Mouse (Mus musculus) midbrain, embryonic 11.5 days (tissue): ENCODE data around the gene Gm14124. TPM values are rescaled to one million over a fixed set of nuclear protein-coding genes. Genes with fewer than 3 reads are reported as not detected.
"Not testable (repeated sequence)": the region's sequence is repeated elsewhere in the genome, so short reads cannot be mapped to it uniquely, and the experiment has no call there.

Experiments used
- ATAC-seq: fragments of 200-750 bp; cut with Nextera tagmentation; 2 replicates; pipeline ENCODE4 v1.8.0; 2017; ENCODE audit warnings: moderate TSS enrichment, moderate library complexity; ENCODE audit not compliant: low FRiP score
- DNase-seq: peaks from one replicate; pipeline ENCODE4 v3.0.0; 2015; ENCODE audit warnings: low spot score; ENCODE audit errors: missing footprints
- H3K27ac ChIP-seq: fragments of 300-500 bp; sonication (generic); 2 replicates; pipeline ENCODE4 v1.5.1; 2014; ENCODE audit warnings: low read depth, low read length
- H3K27me3 ChIP-seq: fragments of 300-500 bp; sonication (generic); 2 replicates; pipeline ENCODE4 v1.6.1; 2014; ENCODE audit warnings: mild to moderate bottlenecking, low read length, moderate library complexity, mixed read lengths; ENCODE audit not compliant: control insufficient read depth, insufficient read depth
- H3K36me3 ChIP-seq: fragments of 300-500 bp; sonication (generic); 2 replicates; pipeline ENCODE4 v1.6.1; 2014; ENCODE audit warnings: mild to moderate bottlenecking, low read length, moderate library complexity, mixed read lengths; ENCODE audit not compliant: control insufficient read depth, insufficient read depth
- H3K4me1 ChIP-seq: fragments of 300-500 bp; sonication (generic); 2 replicates; pipeline ENCODE4 v1.6.1; 2014; ENCODE audit warnings: low read length; ENCODE audit not compliant: control insufficient read depth, insufficient read depth
- H3K4me2 ChIP-seq: fragments of 300-500 bp; sonication (generic); 2 replicates; pipeline ENCODE4 v1.6.1; 2014; ENCODE audit warnings: mild to moderate bottlenecking, moderate library complexity
- H3K4me3 ChIP-seq: fragments of 300-500 bp; sonication (generic); 2 replicates; pipeline ENCODE4 v1.5.1; 2014; ENCODE audit warnings: low read depth, low read length
- H3K9ac ChIP-seq: fragments of 300-500 bp; sonication (generic); 2 replicates; pipeline ENCODE4 v1.6.1; 2014; ENCODE audit warnings: low read length
- H3K9me3 ChIP-seq: fragments of 300-500 bp; sonication (generic); 2 replicates; pipeline ENCODE4 v1.6.1; 2016; ENCODE audit warnings: low read length; ENCODE audit not compliant: control insufficient read depth
- WGBS: fragments of 180-500 bp; shearing (Covaris S2); extraction: QIAGEN DNeasy Blood & Tissue Kit; methylation state at CpG from one replicate; pipeline ENCODE4 v1.1.7; 2014; 5-methylcytosine and 5-hydroxymethylcytosine counted together
- polyA plus RNA-seq: library from polyadenylated mRNA; unstranded; fragments of >200 nt; fragmentation: Nextera tagmentation; extraction: Ambion mirVana; gene quantifications from 2 replicates; pipeline ENCODE4 v1.2.1, GENCODE M21; 2014

Gm14124 gene
- polyA plus RNA-seq, result not detected in 2 replicates

DNA sequence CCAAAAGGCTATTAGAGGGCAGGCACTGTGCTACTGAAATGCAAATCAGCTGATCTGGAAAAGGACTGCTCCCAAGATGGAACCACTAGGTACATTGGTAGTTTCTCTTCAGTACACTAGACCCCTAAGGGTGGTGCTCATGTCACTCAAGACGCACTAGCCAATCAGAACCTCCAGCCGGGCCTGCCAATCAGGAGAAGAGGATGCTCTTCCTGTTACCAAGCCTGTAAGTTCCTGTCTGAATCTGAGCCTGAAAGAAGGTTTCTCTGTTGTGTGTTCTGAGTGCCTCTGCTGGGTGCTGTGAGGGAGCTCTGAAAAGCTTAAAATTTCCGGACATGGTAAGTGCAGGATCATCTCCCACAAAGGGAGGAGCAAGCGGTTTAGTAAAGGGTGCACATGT, at the start of gene Gm14124:
Gene Gm14124, plus strand, starts transcription at position 227 of the 400 bp plus-strand sequence.
- H3K4me3 ChIP-seq, H3K27ac ChIP-seq, H3K9me3 ChIP-seq, H3K27me3 ChIP-seq, H3K4me1 ChIP-seq, H3K36me3 ChIP-seq, H3K4me2 ChIP-seq, DNase-seq, ATAC-seq, H3K9ac ChIP-seq: not testable (repeated sequence)
- WGBS, result 81% methylated on average over 4 of the region's 4 CpGs

DNA sequence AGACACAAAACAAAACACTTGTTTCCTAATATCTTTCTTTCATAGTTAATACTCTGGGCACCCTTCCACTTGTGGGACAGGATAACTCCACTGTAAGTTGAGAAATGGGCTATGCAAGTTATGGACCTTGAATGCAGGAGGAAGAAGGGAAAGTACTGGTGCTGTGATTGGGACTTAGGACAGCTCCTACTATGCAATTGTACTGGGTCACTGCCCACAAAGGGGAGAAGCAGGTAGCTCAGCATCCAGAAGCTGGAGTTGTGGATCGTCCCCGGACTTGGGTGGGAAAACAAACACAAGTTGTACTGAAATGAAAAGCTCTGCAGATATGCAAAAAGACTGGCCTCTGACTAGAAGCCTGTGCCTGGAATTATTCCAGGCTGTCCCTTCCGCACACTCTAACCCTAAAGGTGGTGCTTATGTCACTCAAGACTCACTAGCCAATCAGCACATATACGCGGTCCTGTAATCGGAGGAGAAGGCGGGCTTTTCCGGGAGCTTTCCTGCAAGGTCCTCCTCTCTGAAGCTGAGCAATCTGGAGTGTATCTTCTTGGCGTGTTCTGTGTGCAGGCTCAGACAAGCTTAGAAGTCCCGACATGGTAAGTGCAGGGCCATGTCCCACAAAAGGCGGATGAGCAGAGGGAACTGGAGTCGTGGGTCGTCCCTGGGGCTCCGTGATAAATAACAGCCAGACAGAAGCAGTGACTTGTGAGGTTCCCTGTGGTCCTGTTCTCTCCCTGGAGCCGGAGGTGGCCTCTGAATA, 39.5 kb upstream of the Gm14124 start, which contains the start of gene Zfp937:
Gene Zfp937, plus strand, starts transcription at position 474 of the 763 bp plus-strand sequence.
- ATAC-seq (peak; percentile 100), DNase-seq (peak; percentile 96)
- not testable (repeated sequence) for H3K36me3 ChIP-seq, H3K4me1 ChIP-seq, H3K27ac ChIP-seq, H3K9me3 ChIP-seq, H3K27me3 ChIP-seq
- peak within 1 kb of the TSS; percentile 34 for H3K4me3 ChIP-seq
- WGBS, result under 1% methylated on average over 15 of the region's 15 CpGs
- H3K4me2 ChIP-seq, result peak within 1 kb of the TSS; percentile 38
- H3K9ac ChIP-seq, result peak within 1 kb of the TSS; percentile 47

DNA sequence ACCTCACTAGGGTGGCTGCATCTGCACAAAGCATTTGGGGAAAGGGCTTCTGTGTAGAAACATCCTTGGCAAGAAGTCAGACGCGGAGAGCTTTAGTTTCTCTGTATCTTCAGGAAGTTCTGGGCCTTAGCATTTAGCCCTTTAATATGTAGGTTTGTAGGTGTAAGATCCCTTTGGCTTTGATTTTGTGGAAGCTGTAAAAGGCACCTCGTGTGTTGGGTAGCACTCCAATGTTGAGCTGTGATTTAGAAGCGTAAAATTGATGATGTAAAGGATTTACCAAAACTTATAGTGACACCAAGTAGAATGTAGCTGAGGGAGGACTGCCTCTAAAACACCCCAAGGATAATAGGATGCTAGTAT, 39.0 kb upstream of the Gm14124 start:
- Histone ChIP-seq H3K4me2 (peak overlapping the region; percentile 38), H3K9ac (peak overlapping the region; percentile 47), H3K4me3 (peak overlapping the region; percentile 34)
- not testable (repeated sequence) for H3K27me3 ChIP-seq, H3K27ac ChIP-seq, H3K36me3 ChIP-seq, ATAC-seq, H3K4me1 ChIP-seq, H3K9me3 ChIP-seq, DNase-seq
- 1% methylated on average over 3 of the region's 4 CpGs for WGBS

DNA sequence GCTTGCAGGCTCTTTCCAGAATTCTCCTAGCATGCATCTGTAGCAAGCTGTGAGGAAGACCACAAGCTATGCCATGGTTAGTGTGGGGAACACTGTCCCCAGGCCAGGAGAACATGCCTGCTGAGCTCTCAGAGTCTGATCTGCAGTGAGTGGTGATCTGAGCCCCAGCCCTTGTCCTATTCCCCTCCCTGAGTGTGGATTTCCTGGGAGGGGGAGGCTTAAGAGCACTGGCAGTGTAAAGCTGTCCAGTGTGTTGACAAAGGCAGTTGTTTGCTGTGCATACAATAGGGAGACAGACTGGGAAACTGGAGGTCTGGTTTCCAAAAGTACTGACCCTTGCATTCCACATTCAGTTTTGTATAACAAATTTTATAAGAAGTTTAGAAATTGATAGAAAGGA, 34.1 kb upstream of the Gm14124 start:
- H3K4me3 ChIP-seq, H3K4me2 ChIP-seq, H3K4me1 ChIP-seq, ATAC-seq, DNase-seq, H3K27ac ChIP-seq, H3K36me3 ChIP-seq, H3K27me3 ChIP-seq, H3K9ac ChIP-seq, H3K9me3 ChIP-seq: not testable (repeated sequence)

DNA sequence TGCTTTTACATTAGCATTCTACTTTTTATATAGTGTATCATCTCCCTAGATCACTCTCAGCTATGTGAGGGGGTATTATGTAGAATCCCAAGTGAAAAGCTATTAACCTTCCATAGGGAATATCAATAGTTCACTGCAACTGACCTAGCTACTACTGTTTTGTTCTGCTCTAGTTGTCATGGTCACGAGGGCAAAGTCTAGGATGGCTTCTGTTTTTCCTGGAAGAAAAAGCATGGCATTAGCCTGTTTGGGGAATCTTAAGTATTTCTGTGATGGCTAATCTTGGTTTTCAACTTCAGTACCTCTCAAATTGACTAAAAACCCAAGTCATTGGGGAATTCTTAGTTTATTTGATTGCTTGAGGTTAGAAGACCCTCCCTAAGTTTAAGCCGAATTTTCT, 14.1 kb upstream of the Gm14124 start:
- Histone ChIP-seq H3K27ac (no peak overlapping the region), H3K4me2 (no peak overlapping the region), H3K36me3 (peaks cover 2% of the 10 kb centered on the region; the same call in 1 of the 2 replicates), H3K4me1 (no peaks in the 10 kb centered on the region), H3K4me3 (no peak overlapping the region), H3K9me3 (peaks cover 18% of the 10 kb centered on the region), H3K9ac (no peak overlapping the region), H3K27me3 (no peaks in the 10 kb centered on the region)
- DNase-seq, result no peak
- ATAC-seq, result no peak
- WGBS, result 92% methylated on average over 2 of the region's 2 CpGs

DNA sequence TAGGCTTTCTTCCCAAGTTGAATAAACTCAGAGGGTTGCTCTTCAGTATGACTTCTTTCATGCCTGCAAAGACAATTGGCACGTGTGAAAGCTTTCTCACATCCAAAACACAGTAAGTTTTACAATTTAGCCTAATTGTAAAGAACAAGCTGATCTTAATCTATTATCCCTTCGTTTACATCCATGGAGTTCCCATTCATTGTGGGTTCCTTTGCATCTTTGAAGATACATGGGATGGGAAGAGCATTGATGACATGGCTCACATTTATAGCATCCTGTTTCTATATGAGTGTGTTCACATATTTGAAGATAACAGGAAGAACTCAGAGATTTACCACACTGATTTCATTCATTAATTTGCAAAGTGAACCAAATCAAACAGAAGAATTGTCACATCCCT, 1.8 kb upstream of the Gm14124 start, which contains the start of gene Gm21994:
Gene Gm21994, minus strand, starts transcription at position 101 of the 400 bp plus-strand sequence.
- H3K4me2 ChIP-seq, H3K4me1 ChIP-seq, DNase-seq, H3K4me3 ChIP-seq, H3K9me3 ChIP-seq, H3K36me3 ChIP-seq, ATAC-seq, H3K27ac ChIP-seq, H3K27me3 ChIP-seq, H3K9ac ChIP-seq: not testable (repeated sequence)
- whole genome bisulfite sequencing, result 63% methylated on average over 2 of the region's 2 CpGs

DNA sequence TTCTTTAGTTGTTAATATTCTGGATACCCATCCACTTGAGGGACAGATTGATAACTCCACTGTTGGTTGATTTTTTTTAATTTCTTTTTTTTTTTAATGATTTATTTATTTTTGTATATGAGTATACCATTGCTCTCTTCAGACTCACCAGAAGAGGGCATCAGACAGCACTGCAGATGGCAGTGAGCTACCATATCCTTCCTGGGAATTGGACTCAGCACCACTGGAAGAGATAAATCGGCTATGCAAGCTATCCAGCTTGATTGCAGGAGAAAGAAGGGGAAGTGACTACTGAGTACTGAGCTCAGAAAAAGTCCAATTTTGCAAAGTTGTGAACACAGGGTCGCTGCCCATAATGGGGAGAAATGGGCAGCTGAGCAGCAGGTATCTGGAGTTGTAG, 456 bp upstream of the Gm14124 start:
- not testable (repeated sequence) for H3K27me3 ChIP-seq, H3K4me1 ChIP-seq, DNase-seq, H3K9me3 ChIP-seq, H3K4me3 ChIP-seq, H3K4me2 ChIP-seq, H3K27ac ChIP-seq, H3K9ac ChIP-seq, ATAC-seq, H3K36me3 ChIP-seq
- WGBS, result 73% methylated on average over 2 of the region's 2 CpGs

DNA sequence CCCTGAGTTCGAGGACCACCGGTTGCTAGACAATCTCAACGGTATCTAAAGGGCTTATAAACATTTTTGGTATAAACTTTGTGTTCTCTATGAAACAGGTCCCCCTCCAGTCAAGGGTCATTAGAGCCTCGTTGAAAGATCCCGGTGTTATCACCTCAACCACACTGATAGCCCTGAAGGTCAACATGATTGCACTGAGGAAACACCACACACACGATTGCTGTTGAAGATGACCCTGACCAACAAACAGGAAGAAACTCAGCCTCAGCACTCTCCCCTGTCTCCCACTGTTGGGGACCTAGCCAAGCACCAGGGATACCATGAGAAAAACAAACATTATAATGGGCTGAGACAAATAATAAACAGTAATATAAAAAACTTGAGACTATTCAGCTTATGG, 36.4 kb downstream of the Gm14124 start:
- Histone ChIP-seq H3K4me1 (no peaks in the 10 kb centered on the region), H3K4me3 (no peak overlapping the region), H3K27me3 (no peaks in the 10 kb centered on the region), H3K36me3 (no peaks in the 10 kb centered on the region), H3K9ac (no peak overlapping the region), H3K27ac (no peak overlapping the region), H3K4me2 (no peak overlapping the region), H3K9me3 (no peaks in the 10 kb centered on the region)
- no peak for DNase-seq
- ATAC-seq, result no peak
- WGBS, result 87% methylated on average over 6 of the region's 6 CpGs

DNA sequence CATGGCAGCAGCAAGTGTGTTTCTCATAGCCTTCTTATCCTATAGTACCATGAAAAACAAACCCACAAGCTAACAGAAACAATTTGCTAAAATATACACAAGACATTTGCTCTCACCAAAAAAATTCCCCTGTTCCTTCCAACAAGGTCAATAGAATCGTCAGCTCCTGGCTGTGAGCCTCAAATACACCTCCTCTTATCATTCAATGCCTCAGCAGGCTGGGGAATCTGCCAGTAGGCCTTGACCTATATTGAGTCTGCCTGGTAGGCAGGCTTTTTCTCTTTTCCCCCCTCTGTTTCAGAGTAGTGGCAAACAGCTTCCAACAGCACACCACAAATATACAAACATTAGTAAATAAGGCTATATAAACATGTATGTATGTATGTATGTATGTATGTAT, 41.8 kb downstream of the Gm14124 start:
- Histone ChIP-seq H3K4me2 (no peak overlapping the region), H3K27me3 (no peaks in the 10 kb centered on the region), H3K27ac (no peak overlapping the region), H3K9ac (no peak overlapping the region), H3K4me3 (no peak overlapping the region), H3K36me3 (no peaks in the 10 kb centered on the region), H3K4me1 (no peaks in the 10 kb centered on the region), H3K9me3 (no peaks in the 10 kb centered on the region)
- WGBS, result 79% methylated on average over 1 of the region's 1 CpGs
- DNase-seq (no peak), ATAC-seq (no peak)
